24 mouse cellular contexts compared by ENCODE assay signal in genomic region chrX:135574958-135575628, GRCm38 (mm10). TPM values are rescaled to one million over a fixed set of nuclear protein-coding genes. Genes with fewer than 3 reads are reported as not detected.
DNase-seq lines count a peak whose midpoint lies in the region; ATAC-seq and TF ChIP-seq lines count a peak whose summit lies in the region.
"Not testable (repeated sequence)": the region's sequence is repeated elsewhere in the genome, so short reads cannot be mapped to it uniquely, and the experiment has no call there.
"Had no signal": no experiment of that assay in that cellular context is flagged by ENCODE, and none has a peak within 500 bp of the region (broad histone marks: within the 10 kb centered on the region; RNA-seq: fewer than 3 reads in every experiment).

No protein-coding gene starts in this region.

- not testable (repeated sequence) for DNase-seq in Patski (ENCODE audit: low read depth, low spot score)
- peak; percentile 1 to 5 for DNase-seq in kidney, postnatal 36 days

- H3K4me1 ChIP-seq in heart, embryonic 11.5 days (ENCODE audit: control insufficient read depth, insufficient read depth, low read length); kidney, embryonic 14.5 days (ENCODE audit: control insufficient read depth, insufficient read depth, low read length); liver, embryonic 15.5 days (replicated peaks): not testable (repeated sequence)

- POLR2A ChIA-PET in Patski (lab: Charles Lee): not testable (repeated sequence)

- CTCF ChIA-PET in Patski (lab: Charles Lee): not testable (repeated sequence)

- not testable (repeated sequence) for H3ac ChIP-seq in myocyte (ENCODE audit: control insufficient read depth, insufficient read length)

- H3K9ac ChIP-seq in heart, embryonic 11.5 days (ENCODE audit: low read depth, low read length); kidney, embryonic 14.5 days (ENCODE audit: low read depth, low read length); liver, embryonic 15.5 days: not testable (repeated sequence)

- WGBS in heart, embryonic 11.5 days (ENCODE audit: insufficient replicate concordance): 35% methylated on average over 9 of the region's 9 CpGs
- 75% methylated on average over 9 of the region's 9 CpGs for WGBS in kidney, embryonic 14.5 days
- WGBS in liver, embryonic 15.5 days (ENCODE audit: insufficient replicate concordance): 32% methylated on average over 9 of the region's 9 CpGs

- not testable (repeated sequence) for TF ChIP-seq POLR2A in myocyte (IDR thresholded peaks at IDR 0.05; ENCODE audit: insufficient read length, low read depth)

- H3K4me3 ChIP-seq in heart, embryonic 11.5 days (ENCODE audit: low read depth, low read length); kidney, embryonic 14.5 days (ENCODE audit: low read length); liver, embryonic 15.5 days (replicated peaks); myocyte: not testable (repeated sequence)

- peaks cover 24% of the 10 kb centered on the region for H3K27me3 ChIP-seq in Patski
- H3K27me3 ChIP-seq in heart, embryonic 11.5 days (ENCODE audit: control insufficient read depth, insufficient read depth, low read length); kidney, embryonic 14.5 days (ENCODE audit: control insufficient read depth, insufficient read depth, low read length); liver, embryonic 15.5 days; myocyte (ENCODE audit: control insufficient read depth, insufficient read depth, insufficient read length): not testable (repeated sequence)

- H3K27ac ChIP-seq in heart, embryonic 11.5 days (ENCODE audit: low read depth, low read length): peak overlapping the region; percentile 64
- H3K27ac ChIP-seq in kidney, embryonic 14.5 days (ENCODE audit: low read depth, low read length); liver, embryonic 15.5 days (replicated peaks): not testable (repeated sequence)

- ATAC-seq in Patski: peak; percentile 14
- ATAC-seq in heart, embryonic 11.5 days (replicated peaks; ENCODE audit: insufficient number of reproducible peaks, low FRiP score, low TSS enrichment): peak; percentile 55; the same call in 1 of the 2 replicates
- peak; percentile 26 to 74; a peak in 3 of 4 replicates for ATAC-seq in hematopoietic stem cell, adult 5-6 weeks (replicated peaks in 1 of 2; ENCODE audit: insufficient read depth in 1 of 2, low FRiP score in 2 of 2, low TSS enrichment in 1 of 2, low read depth in 1 of 2, poor library complexity in 2 of 2, severe bottlenecking in 2 of 2)
- ATAC-seq in kidney, embryonic 14.5 days (ENCODE audit: low FRiP score, low TSS enrichment): peak; percentile 70; the same call in 1 of the 2 replicates
- not testable (repeated sequence) for ATAC-seq in liver, embryonic 15.5 days (ENCODE audit: insufficient read depth)

- not testable (repeated sequence) for H3K36me3 ChIP-seq in heart, embryonic 11.5 days (ENCODE audit: control insufficient read depth, insufficient read depth, low read length); kidney, embryonic 14.5 days (ENCODE audit: control insufficient read depth, insufficient read depth, low read length); liver, embryonic 15.5 days (replicated peaks); myocyte (ENCODE audit: control insufficient read depth, insufficient read depth)

- H3K4me2 ChIP-seq in heart, embryonic 11.5 days; kidney, embryonic 14.5 days (replicated peaks; ENCODE audit: low read depth, low read length): not testable (repeated sequence)
- 0 out of 2 replicates have a peak overlapping the region, but pooled peaks have one; percentile 10 for H3K4me2 ChIP-seq in liver, embryonic 15.5 days
- H3K4me2 ChIP-seq in myocyte (ENCODE audit: low read depth): peak overlapping the region; percentile 55

- TF ChIP-seq CTCF in Patski (IDR thresholded peaks at IDR 0.05): not testable (repeated sequence)

- not testable (repeated sequence) for H3K9me3 ChIP-seq in heart, embryonic 11.5 days (replicated peaks; ENCODE audit: control insufficient read depth, low read length); kidney, embryonic 14.5 days (ENCODE audit: control insufficient read depth, low read length); liver, embryonic 15.5 days (replicated peaks)

- not testable (repeated sequence) for H3K79me2 ChIP-seq in myocyte (ENCODE audit: control insufficient read depth, insufficient read depth)

- in situ Hi-C loops in Patski (cut with MboI; ENCODE audit: low pct_unique_long_range_greater_than_20kb): loop anchor here (25.0 kb wide), 1 partner anchor 488 kb away; no protein-coding TSS in a partner anchor

TF ChIP-seq in myocyte, 11 proteins besides CTCF, POLR2A, EP300 and RAD21:
- peak in 1 of 3 experiments; percentile 14 for TF ChIP-seq MYOG (IDR thresholded peaks at IDR 0.05; ENCODE audit: control insufficient read depth in 1 of 3, insufficient read depth in 1 of 3, insufficient read length in 2 of 3, low read depth in 2 of 3)

RNA-seq across cellular contexts. Expression of gene Nxf7, which starts 23.5 kb away (rescaled TPM):
- polyA plus RNA-seq in Patski (2021) (not detected), myocyte (2012; fragmentation: generic; extraction: Trizol) (6.9 TPM)
- 0.32 and 0.44 TPM in 2 replicates for polyA plus RNA-seq in heart, embryonic 11.5 days (2014; fragmentation: Nextera tagmentation; extraction: Ambion mirVana)
- 0.38 and 1.2 TPM in 2 replicates for total RNA-seq in hematopoietic stem cell, adult 5-6 weeks (2017)
- polyA plus RNA-seq in kidney, embryonic 14.5 days (2014; fragmentation: Nextera tagmentation; extraction: Ambion mirVana): not detected in 2 replicates
- 0.09 TPM in 1 of 2 replicates, not detected in the other for polyA plus RNA-seq in liver, embryonic 15.5 days (2015; fragmentation: Nextera tagmentation; extraction: Ambion mirVana)
- total RNA-seq: adrenal gland, postnatal 25 days; gastrocnemius, adult 2 months; layer of hippocampus, postnatal 10 days had no signal
- polyA plus RNA-seq: forebrain, embryonic 14.5 days; hindbrain, embryonic 10.5 days; hindbrain, embryonic 16.5 days; lung, embryonic 14.5 days; midbrain, embryonic 16.5 days; neural tube, embryonic 14.5 days had no signal

RNA-seq across cellular contexts. Expression of gene Prame, which starts 52.4 kb away (rescaled TPM):
- polyA plus RNA-seq in Patski (2021) (not detected), myocyte (2012; fragmentation: generic; extraction: Trizol) (0.04 TPM)
- polyA plus RNA-seq in heart, embryonic 11.5 days (2014; fragmentation: Nextera tagmentation; extraction: Ambion mirVana): not detected in 2 replicates
- total RNA-seq in hematopoietic stem cell, adult 5-6 weeks (2017): not detected in 2 replicates
- polyA plus RNA-seq in kidney, embryonic 14.5 days (2014; fragmentation: Nextera tagmentation; extraction: Ambion mirVana): not detected in 2 replicates
- polyA plus RNA-seq in liver, embryonic 15.5 days (2015; fragmentation: Nextera tagmentation; extraction: Ambion mirVana): not detected in 2 replicates
- total RNA-seq: adrenal gland, postnatal 25 days; gastrocnemius, adult 2 months; gastrocnemius, postnatal 4 days; layer of hippocampus, postnatal 10 days; left cerebral cortex, adult 2 months; left cerebral cortex, postnatal 36 days had no signal
- polyA plus RNA-seq: brain, embryonic 14.5 days; forebrain, embryonic 14.5 days; frontal cortex, adult 2 months; heart, postnatal 0 days; hindbrain, embryonic 10.5 days; hindbrain, embryonic 16.5 days; lung, embryonic 14.5 days; midbrain, embryonic 10.5 days; midbrain, embryonic 16.5 days; neural tube, embryonic 14.5 days; spleen, adult 2 months had no signal
